Mouse (Mus musculus): ENCODE measurements around the gene Fam155a.

The Fam155a gene

GRCm38 (mm10) chr8:9159322-9159721 lies 611.6 kb downstream of the Fam155a start:
- no peak for DNase-seq

GRCm38 (mm10) chr8:9158652-9159051 lies 612.3 kb downstream of the Fam155a start:
- DNase-seq: peak; percentile 10

GRCm38 (mm10) chr8:9157141-9157781 lies 613.7 kb downstream of the Fam155a start:
- no peak for DNase-seq
